Mouse (Mus musculus) left cerebral cortex, adult 9 months (tissue): ENCODE measurements around the gene Tmem38b.
A peak's percentile ranks its signal among the peaks of the same experiment; 100 is the strongest.

Experiments
- DNase-seq, 2 experiments: peaks; one replicate each; pipeline ENCODE4 v3.0.0; 2022; ENCODE audit warnings: low spot score in 2 of 2

Tmem38b gene

DNA sequence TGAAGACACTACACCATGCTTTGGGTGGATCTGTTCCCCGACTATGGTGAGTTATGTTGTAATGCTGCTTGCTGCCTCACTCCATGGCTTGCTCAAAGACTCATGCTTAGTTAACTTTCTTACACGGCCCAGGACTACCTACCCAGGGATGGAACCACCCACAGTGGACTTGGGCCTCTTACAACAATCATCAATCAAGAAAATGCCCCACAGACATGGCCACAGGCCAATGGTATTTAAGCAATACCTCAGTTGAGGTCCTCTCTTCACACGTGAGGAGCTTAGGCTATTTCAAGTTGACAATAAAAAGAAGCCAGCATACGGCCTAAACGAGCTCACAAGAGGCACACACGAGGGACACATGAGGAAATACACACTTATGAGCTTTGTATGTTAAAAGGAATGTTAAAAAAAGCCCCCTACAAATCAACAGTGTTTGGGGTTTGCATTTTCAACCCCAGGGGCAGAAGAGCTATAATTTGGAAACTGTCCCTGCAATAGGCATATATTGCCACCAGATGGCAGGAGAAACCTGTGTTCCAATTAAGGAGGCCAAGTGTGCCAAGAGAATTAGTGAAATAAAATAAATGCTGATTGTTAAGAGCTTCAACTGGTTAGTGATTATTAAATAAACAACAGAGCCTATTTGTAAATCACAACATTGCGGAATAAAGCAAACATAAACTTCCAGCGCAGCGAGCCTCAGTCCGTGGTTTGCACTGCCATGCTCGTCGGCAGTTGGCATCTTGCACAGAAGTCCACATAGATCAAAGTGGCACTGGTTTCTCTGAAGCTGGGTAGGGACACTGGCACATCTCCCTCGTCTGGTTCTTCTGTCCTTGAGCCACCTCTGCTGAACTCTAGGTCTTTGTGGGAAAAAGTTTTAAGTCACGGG is 58.8 kb downstream of the Tmem38b start:
- peak in 1 of 2 experiments; percentile 59 for DNase-seq

DNA sequence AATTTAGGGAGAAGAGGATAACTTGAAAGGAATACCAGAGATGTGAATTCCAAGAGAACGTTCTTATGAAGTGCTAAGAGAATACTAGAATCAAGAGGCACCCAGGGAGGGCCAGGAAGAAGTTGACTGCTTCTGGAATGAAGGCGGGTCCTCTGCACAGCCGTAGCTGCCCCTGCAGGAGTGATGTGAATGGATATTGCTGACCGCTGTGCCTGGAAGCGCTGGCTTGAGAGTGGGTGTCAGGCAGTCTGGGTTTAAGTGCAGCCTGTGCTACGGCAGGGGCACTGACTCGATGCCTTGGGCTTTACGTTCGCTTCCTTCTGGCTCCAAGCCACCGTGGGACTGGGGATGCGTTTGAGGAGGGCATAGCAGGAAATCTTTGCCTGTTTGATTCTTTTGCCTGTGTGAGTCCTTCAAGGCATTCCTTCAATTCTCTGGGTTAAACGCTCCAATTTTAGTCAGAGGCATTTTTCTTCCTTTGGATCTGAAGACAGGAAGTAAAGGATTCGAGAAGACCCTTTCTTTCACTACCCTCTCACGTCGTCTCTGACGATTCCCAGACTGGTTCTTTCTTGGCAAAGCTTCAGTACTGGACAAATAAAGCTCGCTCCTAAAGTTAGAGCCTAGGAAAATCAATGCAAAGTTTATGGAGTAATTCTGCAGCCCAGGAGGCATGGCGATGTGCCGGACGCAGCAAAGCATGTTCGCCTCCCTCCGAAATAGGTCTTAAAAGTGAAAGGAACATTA is 60.7 kb downstream of the Tmem38b start:
- DNase-seq, result no peak

DNA sequence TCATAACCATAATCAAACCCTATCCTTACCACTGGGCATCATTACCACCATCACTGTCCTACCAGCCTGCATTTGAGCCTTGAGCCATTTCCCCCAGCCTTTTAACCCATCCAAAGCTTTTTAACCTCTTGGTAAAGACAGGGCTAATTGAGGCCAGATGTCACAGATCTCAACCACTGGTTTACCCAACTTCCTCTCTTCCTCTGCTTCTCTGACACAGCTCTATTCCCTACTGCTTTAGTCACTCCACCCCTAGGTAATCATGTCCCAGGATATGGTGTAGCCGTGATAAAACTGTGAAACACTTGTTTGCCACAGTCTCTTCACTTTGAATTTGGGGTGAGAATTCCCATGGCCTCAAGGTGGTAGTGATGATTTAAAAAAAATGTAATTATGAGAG is 69.5 kb downstream of the Tmem38b start:
- no peak for DNase-seq

DNA sequence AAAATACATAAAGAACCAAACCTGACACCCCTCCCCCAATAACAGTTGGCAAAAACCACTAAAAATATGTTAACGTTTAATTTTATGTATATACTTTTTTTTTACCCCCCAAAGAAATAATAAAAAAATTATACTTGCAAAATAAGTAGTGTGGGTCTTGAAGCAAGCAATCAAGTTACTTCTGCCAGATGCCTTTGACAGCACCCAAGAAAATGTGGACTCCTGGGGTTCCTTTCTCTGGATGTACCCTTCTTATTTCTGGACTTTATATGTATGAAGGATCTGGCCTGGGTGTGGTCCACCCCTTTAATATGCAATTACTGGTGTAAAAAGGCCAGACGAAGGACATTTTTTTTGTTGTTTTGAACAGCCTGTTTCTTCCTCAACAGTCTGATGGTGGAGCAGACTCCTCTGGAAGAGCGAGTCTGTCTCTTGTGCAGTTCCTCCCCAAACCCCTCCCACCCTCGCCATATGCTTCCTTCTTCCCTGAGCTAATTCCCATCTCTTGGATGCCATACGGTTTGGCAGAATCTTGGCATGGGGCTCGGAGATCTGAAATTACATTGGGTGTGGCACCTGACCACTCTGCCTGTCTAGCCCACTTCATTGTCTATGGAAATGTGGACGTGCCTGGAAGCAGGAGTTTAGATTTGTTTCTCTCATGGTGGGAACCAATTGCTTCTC is 70.4 kb downstream of the Tmem38b start:
- DNase-seq, result no peak

DNA sequence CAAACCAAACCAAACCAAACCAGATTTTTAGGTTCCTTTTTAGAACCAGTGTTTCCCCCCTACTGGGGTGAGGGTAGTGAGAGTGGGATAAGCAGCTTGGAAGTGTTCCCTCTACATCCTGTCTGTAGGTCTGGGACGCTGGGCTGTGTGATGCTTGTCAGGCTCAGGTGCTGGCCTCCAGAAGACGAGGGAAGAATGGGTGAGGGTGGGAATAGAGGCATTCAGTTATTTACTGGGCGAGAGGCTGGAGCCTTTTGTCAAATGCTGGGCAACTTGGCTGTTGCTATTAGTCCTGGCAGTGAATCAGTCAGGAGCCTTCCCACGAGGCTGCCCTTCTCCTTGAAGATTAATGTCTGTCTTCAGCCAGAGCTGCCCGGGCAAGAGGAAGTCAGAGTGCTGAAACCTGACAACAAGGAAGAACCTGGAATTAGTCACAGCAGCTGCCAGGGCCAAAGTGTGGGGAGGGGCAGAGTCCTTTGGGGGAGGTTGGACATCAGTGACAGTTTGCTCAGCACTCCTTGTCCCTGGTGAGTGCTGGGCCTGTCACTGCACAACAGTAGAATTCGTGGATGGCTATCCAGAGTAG is 74.6 kb downstream of the Tmem38b start:
- no peak for DNase-seq

DNA sequence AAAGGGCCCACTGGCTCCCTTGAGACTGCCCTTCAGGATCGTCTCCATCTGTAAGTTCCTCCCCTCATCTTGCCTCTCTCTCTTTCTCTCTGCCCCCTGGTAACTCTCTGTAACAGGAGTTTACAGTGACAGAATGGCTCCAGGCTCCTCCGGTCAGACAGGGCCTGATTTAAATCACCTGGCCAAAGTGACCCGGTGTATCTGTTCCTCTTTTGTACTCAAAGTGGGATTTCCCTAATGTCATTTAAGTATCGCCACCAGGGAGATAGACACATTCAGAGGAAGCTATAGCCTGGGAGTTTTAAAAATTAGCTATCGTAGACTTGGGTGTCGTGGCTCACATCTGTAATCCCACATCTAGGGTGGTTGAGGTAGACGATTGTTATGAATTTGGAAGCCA is 78.5 kb downstream of the Tmem38b start:
- no peak for DNase-seq

DNA sequence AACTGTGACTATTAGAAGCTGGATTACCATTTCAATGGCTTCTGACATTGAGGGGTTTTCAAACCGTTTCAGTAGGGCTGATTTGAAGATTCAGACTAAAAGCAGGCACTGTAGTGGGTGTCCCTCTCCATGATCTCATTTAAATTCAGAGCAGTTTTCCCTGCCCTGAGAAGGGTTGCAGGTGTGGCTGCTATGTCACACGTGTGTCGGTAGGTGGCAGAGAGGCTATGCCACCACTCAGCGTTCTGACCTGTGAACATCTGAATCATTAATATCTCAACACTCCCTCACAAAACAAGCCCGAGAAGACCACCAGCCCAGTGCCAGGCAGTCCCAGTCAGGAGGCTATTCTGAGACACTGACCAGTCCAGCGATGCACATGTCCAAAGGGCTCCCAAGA is 79.7 kb downstream of the Tmem38b start:
- DNase-seq, result no peak

DNA sequence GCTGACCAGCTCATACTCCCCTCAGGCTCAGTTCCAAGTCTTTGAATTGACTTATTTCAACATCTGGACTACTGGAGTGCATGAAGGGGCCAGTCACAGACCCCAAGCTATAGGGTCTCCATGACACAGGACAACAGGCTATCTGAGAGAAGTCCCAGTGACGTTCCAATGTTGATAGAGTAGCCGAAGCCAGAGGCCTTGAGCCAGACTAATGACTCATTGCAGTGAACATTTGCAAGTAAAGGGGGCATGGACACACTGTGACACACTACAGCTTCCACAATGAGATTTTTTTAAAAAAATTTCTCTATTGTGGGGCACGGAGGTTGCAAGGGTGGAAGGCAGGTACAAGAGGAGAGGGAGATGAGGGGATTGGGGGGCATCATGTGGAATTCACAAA is 81.2 kb downstream of the Tmem38b start:
- no peak for DNase-seq
